Mouse (Mus musculus) limb, embryonic 14.5 days (tissue): ENCODE results near the gene Osr1. TPM values are rescaled to one million over a fixed set of nuclear protein-coding genes. Genes with fewer than 3 reads are reported as not detected.
A peak's percentile ranks its signal among the peaks of the same experiment; 100 is the strongest.

Experiments
- ATAC-seq: fragments of 200-750 bp; cut with Nextera tagmentation; 2 replicates; pipeline ENCODE4 v1.8.0; 2017; ENCODE audit warnings: low read depth, moderate number of reproducible peaks, moderate TSS enrichment; ENCODE audit not compliant: low FRiP score
- DNase-seq: peaks from one replicate; pipeline ENCODE4 v3.0.0-alpha.2; 2015; ENCODE audit warnings: low spot score
- H3K27ac ChIP-seq: fragments of 300-500 bp; sonication (generic); replicated peaks from 2 replicates; pipeline ENCODE4 v1.5.1; 2014; ENCODE audit warnings: low read depth, mild to moderate bottlenecking, low read length, moderate library complexity, mixed read lengths
- H3K27me3 ChIP-seq: fragments of 300-500 bp; sonication (generic); 2 replicates; pipeline ENCODE4 v1.6.1; 2014; ENCODE audit warnings: low read length, mixed read lengths; ENCODE audit not compliant: control insufficient read depth, insufficient read depth
- H3K36me3 ChIP-seq: fragments of 300-500 bp; sonication (generic); 2 replicates; pipeline ENCODE4 v1.6.1; 2014; ENCODE audit warnings: mild to moderate bottlenecking, low read length, moderate library complexity, mixed read lengths; ENCODE audit not compliant: control insufficient read depth, insufficient read depth
- H3K4me1 ChIP-seq: fragments of 300-500 bp; sonication (generic); 2 replicates; pipeline ENCODE4 v1.6.1; 2014; ENCODE audit warnings: antibody characterized with exemption, low read length, mixed read lengths; ENCODE audit not compliant: control insufficient read depth, insufficient read depth
- H3K4me2 ChIP-seq: fragments of 300-500 bp; sonication (generic); replicated peaks from 2 replicates; pipeline ENCODE4 v1.6.1; 2014; ENCODE audit warnings: low read depth, mild to moderate bottlenecking, low read length, moderate library complexity; ENCODE audit not compliant: severe bottlenecking
- H3K4me3 ChIP-seq: fragments of 300-500 bp; sonication (generic); replicated peaks from 2 replicates; pipeline ENCODE4 v1.5.1; 2014; ENCODE audit warnings: low read length
- H3K9ac ChIP-seq: fragments of 300-500 bp; sonication (generic); 2 replicates; pipeline ENCODE4 v1.6.1; 2014; ENCODE audit warnings: mild to moderate bottlenecking, low read depth, low read length, moderate library complexity; ENCODE audit not compliant: severe bottlenecking
- H3K9me3 ChIP-seq: fragments of 300-500 bp; sonication (generic); 2 replicates; pipeline ENCODE4 v1.6.1; 2016; ENCODE audit warnings: low read length; ENCODE audit not compliant: control insufficient read depth
- POLR2A ChIP-seq: fragments of 200-500 bp; IDR thresholded peaks from 2 replicates; pipeline ENCODE4 v1.8.0; 2012; ENCODE audit warnings: inconsistent platforms, mild to moderate bottlenecking, moderate library complexity, borderline replicate concordance; ENCODE audit not compliant: insufficient read depth, insufficient read length; ENCODE audit errors: extremely low read depth
- WGBS: fragments of 180-500 bp; shearing (Covaris S2); extraction: QIAGEN DNeasy Blood & Tissue Kit; methylation state at CpG from one replicate; pipeline ENCODE4 v1.1.7; 2014; 5-methylcytosine and 5-hydroxymethylcytosine counted together
- polyA plus RNA-seq, 2 experiments: library from polyadenylated mRNA; depleted of rRNA in 1 of 2; stranded (reverse) in 1 of 2; unstranded in 1 of 2; fragments of >200 nt; fragmentation: Nextera tagmentation in 1 of 2; extraction: Ambion mirVana in 1 of 2; gene quantifications; 2 replicates each; pipeline versions ENCODE4 v1.2.1 to v1.2.3; 2012 to 2014

Osr1 gene
- polyA plus RNA-seq (2012; rRNA removed) (118 and 165 TPM in 2 replicates), polyA plus RNA-seq (2014; fragmentation: Nextera tagmentation; extraction: Ambion mirVana) (82.5 and 99.7 TPM in 2 replicates)

- H3K9ac ChIP-seq, result peak within 1 kb of the TSS; percentile 8
Observed at GRCm38 (mm10) chr12:9569971-9570370, at the start of gene Osr1. Gene Osr1 (plus strand): TSS chr12:9570116.

GRCm38 (mm10) chr12:9550328-9550727 lies 19.6 kb upstream of the Osr1 start:
- no peaks in the 10 kb centered on the region for H3K27me3 ChIP-seq
- peaks cover 10% of the 10 kb centered on the region for H3K4me1 ChIP-seq
- H3K9me3 ChIP-seq, result no peaks in the 10 kb centered on the region
- DNase-seq (peak; percentile 52), ATAC-seq (peak; percentile 85)
- WGBS, result 47% methylated on average over 2 of the region's 2 CpGs
- H3K9ac ChIP-seq, result no peak overlapping the region
- no peak overlapping the region for H3K4me3 ChIP-seq
- no peak overlapping the region for H3K4me2 ChIP-seq
- 0 out of 2 replicates have a peak overlapping the region, but pooled peaks have one; percentile 45 for H3K27ac ChIP-seq
- no peaks in the 10 kb centered on the region for H3K36me3 ChIP-seq
- TF ChIP-seq POLR2A, result no peak

More at GRCm38 (mm10) chr12:9569971-9570370, at the start of gene Osr1:
- peak within 1 kb of the TSS; percentile 40 for H3K4me3 ChIP-seq
- H3K36me3 ChIP-seq, result no peaks in the 10 kb centered on the region
- no peak within 1 kb of the TSS for H3K27ac ChIP-seq
- under 1% methylated on average over 15 of the region's 15 CpGs for WGBS
- H3K9me3 ChIP-seq, result no peaks in the 10 kb centered on the region
- H3K27me3 ChIP-seq, result peaks cover 28% of the 10 kb centered on the region
- no peak for ATAC-seq
- peak within 1 kb of the TSS; percentile 70 for H3K4me2 ChIP-seq
- TF ChIP-seq POLR2A, result 0 out of 2 replicates have a peak, but pooled peaks have one; percentile 22
- peaks cover 29% of the 10 kb centered on the region for H3K4me1 ChIP-seq
- DNase-seq, result peak; percentile 75

- DNase-seq (no peak), ATAC-seq (no peak)
- 73% methylated on average over 3 of the region's 3 CpGs for WGBS
- Histone ChIP-seq H3K4me2 (no peak overlapping the region), H3K27ac (no peak overlapping the region), H3K27me3 (0 out of 2 replicates have a peak, but pooled peaks cover 3% of the 10 kb centered on the region), H3K4me1 (0 out of 2 replicates have a peak, but pooled peaks cover 3% of the 10 kb centered on the region), H3K4me3 (no peak overlapping the region), H3K9ac (no peak overlapping the region), H3K9me3 (no peaks in the 10 kb centered on the region), H3K36me3 (no peaks in the 10 kb centered on the region)
- TF ChIP-seq POLR2A, result no peak
Observed at GRCm38 (mm10) chr12:9564956-9565355, 5.0 kb upstream of the Osr1 start.

GRCm38 (mm10) chr12:9570496-9570995 lies 630 bp downstream of the Osr1 start:
- no peak for ATAC-seq
- Histone ChIP-seq H3K9me3 (no peaks in the 10 kb centered on the region), H3K4me3 (peak overlapping the region; percentile 40), H3K36me3 (no peaks in the 10 kb centered on the region), H3K4me2 (peak overlapping the region; percentile 70), H3K27me3 (peaks cover 28% of the 10 kb centered on the region), H3K9ac (peak overlapping the region; percentile 8), H3K27ac (no peak overlapping the region), H3K4me1 (peaks cover 29% of the 10 kb centered on the region)
- no peak for DNase-seq
- no peak for TF ChIP-seq POLR2A
- WGBS, result 1% methylated on average over 17 of the region's 17 CpGs

GRCm38 (mm10) chr12:9571276-9571940 lies 1.5 kb downstream of the Osr1 start:
- H3K27me3 ChIP-seq, result peaks cover 32% of the 10 kb centered on the region
- H3K4me2 ChIP-seq, result peak overlapping the region; percentile 70
- WGBS, result 13% methylated on average over 13 of the region's 13 CpGs
- peak overlapping the region; percentile 40; the same call in 1 of the 2 replicates for H3K4me3 ChIP-seq
- H3K27ac ChIP-seq, result no peak overlapping the region
- H3K4me1 ChIP-seq, result peaks cover 29% of the 10 kb centered on the region
- TF ChIP-seq POLR2A, result no peak
- no peak overlapping the region for H3K9ac ChIP-seq
- no peaks in the 10 kb centered on the region for H3K9me3 ChIP-seq
- H3K36me3 ChIP-seq, result no peaks in the 10 kb centered on the region
- no peak for ATAC-seq
- DNase-seq, result no peak
